Mouse (Mus musculus) megakaryocyte, embryonic 14.5 days (primary cell): ENCODE data around the gene Il12rb1.

Experiments
- FLI1 ChIP-seq: IDR thresholded peaks from 2 replicates; pipeline ENCODE4 v1.6.1; 2012; ENCODE audit warnings: low read length, inconsistent platforms, mixed read lengths
- GATA1 ChIP-seq: IDR thresholded peaks from 3 replicates; pipeline ENCODE4 v1.6.1; 2012; ENCODE audit warnings: mixed read lengths, low read length, inconsistent platforms, borderline replicate concordance

- TF ChIP-seq GATA1 (no peak), FLI1 (no peak)
Observed at GRCm38 (mm10) chr8:70763354-70763753, 44.9 kb upstream of the Il12rb1 start.
